Mouse (Mus musculus) midbrain, postnatal 0 days (tissue): ENCODE measurements at regions not wholly inside any gene's neighbourhood (a gene's known extent, or its start where the extent isn't known, plus 50 kb on each side); places are given as distances from the start of the nearest gene placed in this dataset.

Experiments
- ATAC-seq: fragments of 200-750 bp; cut with Nextera tagmentation; 2 replicates; pipeline ENCODE4 v1.8.0; 2017; ENCODE audit warnings: moderate number of reproducible peaks, mild to moderate bottlenecking, moderate TSS enrichment, moderate library complexity; ENCODE audit not compliant: low FRiP score
- DNase-seq: peaks from one replicate; pipeline ENCODE4 v3.0.0-alpha.2; 2015; ENCODE audit warnings: low spot score
- H3K27ac ChIP-seq: fragments of 300-500 bp; sonication (generic); 2 replicates; pipeline ENCODE4 v1.5.1; 2014; ENCODE audit warnings: low read depth, mild to moderate bottlenecking, low read length, mixed read lengths
- H3K27me3 ChIP-seq: fragments of 300-500 bp; sonication (generic); 2 replicates; pipeline ENCODE4 v1.6.1; 2014; ENCODE audit warnings: low read length, control low read depth, mixed read lengths; ENCODE audit not compliant: insufficient read depth
- H3K36me3 ChIP-seq: fragments of 300-500 bp; sonication (generic); 2 replicates; pipeline ENCODE4 v1.6.1; 2014; ENCODE audit warnings: low read length, control low read depth, mixed read lengths; ENCODE audit not compliant: insufficient read depth
- H3K4me1 ChIP-seq: fragments of 300-500 bp; sonication (generic); 2 replicates; pipeline ENCODE4 v1.6.1; 2014; ENCODE audit warnings: mild to moderate bottlenecking, control low read depth, antibody characterized with exemption, low read length, mixed read lengths; ENCODE audit not compliant: insufficient read depth
- H3K4me2 ChIP-seq: fragments of 300-500 bp; sonication (generic); 2 replicates; pipeline ENCODE4 v1.6.1; 2014; ENCODE audit warnings: low read depth, mild to moderate bottlenecking, low read length, mixed read lengths; ENCODE audit not compliant: poor library complexity, severe bottlenecking
- H3K4me3 ChIP-seq: fragments of 300-500 bp; sonication (generic); 2 replicates; pipeline ENCODE4 v1.5.1; 2014; ENCODE audit warnings: low read depth, mild to moderate bottlenecking, low read length, moderate library complexity
- H3K9ac ChIP-seq: fragments of 300-500 bp; sonication (generic); replicated peaks from 2 replicates; pipeline ENCODE4 v1.6.1; 2014; ENCODE audit warnings: mild to moderate bottlenecking, low read length, moderate library complexity, mixed read lengths; ENCODE audit not compliant: poor library complexity, severe bottlenecking
- H3K9me3 ChIP-seq: fragments of 300-500 bp; sonication (generic); 2 replicates; pipeline ENCODE4 v1.6.1; 2016; ENCODE audit warnings: low read length, control low read depth
- CTCF ChIP-seq: IDR thresholded peaks from 2 replicates; pipeline ENCODE4 v1.5.1; 2016; ENCODE audit warnings: antibody characterized with exemption, mild to moderate bottlenecking
- WGBS: fragments of 180-500 bp; shearing (Covaris S2); extraction: QIAGEN DNeasy Blood & Tissue Kit; methylation state at CpG from one replicate; pipeline ENCODE4 v1.1.7; 2014; 5-methylcytosine and 5-hydroxymethylcytosine counted together

DNA sequence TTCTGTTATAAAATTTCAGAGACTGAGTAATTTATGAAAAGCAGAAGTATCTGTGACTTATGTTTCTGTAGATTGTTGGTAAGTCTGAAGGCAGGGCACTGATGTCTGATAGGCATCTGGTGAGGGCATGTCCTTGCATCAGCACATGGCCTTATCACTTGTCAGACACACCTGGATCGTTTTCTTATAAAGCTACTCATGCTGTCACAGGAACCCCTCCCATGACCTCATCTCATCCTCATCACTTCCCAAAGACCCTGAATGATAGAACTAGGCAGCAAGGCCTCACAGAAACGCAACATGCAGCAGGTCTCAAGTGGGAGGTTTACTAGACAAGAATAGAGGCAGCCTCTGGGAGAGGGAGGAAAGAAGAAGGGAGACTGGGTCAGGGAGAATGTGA lies 107.0 kb upstream of the Sall1 start:
- 87% methylated on average over 2 of the region's 2 CpGs for WGBS
- H3K9ac ChIP-seq: no peak overlapping the region

DNA sequence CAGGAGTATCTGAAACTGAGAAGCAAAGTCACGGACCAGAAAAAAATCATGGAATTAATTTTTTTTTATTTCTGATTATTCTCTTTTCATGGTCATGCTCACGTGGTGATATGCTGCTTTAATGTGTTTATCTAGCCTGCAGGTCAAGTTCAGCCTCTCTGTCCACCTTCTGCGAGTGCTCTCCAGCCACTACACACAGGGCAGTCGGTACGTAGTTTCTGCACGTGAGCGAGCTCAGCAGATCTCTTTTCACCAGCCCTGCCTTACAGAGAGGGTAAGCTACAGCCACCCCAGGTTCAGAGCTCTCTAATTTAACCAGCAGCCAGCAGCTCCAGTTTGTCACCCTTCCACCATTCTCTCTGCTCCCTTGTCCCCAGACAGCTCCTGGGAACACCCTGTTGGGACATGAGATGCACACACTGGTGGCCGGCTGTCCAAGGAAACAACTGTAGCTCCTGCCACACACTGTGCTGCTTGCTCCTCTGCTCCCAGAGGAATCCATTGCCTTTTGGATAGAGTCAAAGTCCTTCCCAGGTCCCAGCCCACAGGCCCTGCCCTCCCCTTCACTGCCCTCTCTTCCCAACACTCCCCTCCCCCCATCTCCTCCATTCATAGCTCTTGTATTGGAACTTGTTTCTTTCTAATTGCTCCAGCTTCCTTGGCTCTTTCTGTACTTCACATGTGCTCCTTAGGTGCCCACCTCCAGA lies 97.7 kb upstream of the Sall1 start:
- ATAC-seq (no peak), DNase-seq (no peak)
- no peak for TF ChIP-seq CTCF
- Histone ChIP-seq H3K4me1 (no peaks in the 10 kb centered on the region), H3K36me3 (no peaks in the 10 kb centered on the region), H3K4me3 (no peak overlapping the region), H3K9ac (no peak overlapping the region), H3K9me3 (no peaks in the 10 kb centered on the region), H3K4me2 (no peak overlapping the region), H3K27me3 (no peaks in the 10 kb centered on the region), H3K27ac (no peak overlapping the region)
- 60% methylated on average over 8 of the region's 8 CpGs for WGBS

More for the DNA sequence above, 107.0 kb upstream of the Sall1 start:
- H3K36me3 ChIP-seq: no peaks in the 10 kb centered on the region
- no peak for TF ChIP-seq CTCF
- no peaks in the 10 kb centered on the region for H3K27me3 ChIP-seq
- H3K4me2 ChIP-seq: no peak overlapping the region
- ATAC-seq: no peak
- H3K9me3 ChIP-seq: no peaks in the 10 kb centered on the region
- DNase-seq: no peak
- no peak overlapping the region for H3K4me3 ChIP-seq
- H3K4me1 ChIP-seq: peaks cover 5% of the 10 kb centered on the region; the same call in 1 of the 2 replicates
- no peak overlapping the region for H3K27ac ChIP-seq

DNA sequence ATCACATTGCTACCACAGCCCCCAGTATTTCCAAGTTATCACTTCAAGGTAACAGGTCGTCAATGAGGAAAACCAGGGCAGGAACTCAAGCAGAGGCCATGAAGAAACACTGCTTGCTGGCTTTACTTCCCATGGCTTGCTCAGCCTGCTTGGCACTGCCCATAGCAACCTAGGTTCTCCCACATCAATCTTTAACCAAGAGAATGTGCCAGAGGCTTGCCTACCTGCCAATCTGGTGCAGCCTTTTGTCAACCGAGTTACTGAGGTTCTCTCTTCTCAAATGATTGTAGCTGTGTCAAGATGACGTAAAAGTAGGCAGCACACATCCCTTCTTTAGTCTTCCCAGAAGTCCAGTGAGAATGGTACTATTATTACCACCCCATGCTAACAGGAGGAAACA lies 95.9 kb upstream of the Sall1 start:
- Histone ChIP-seq H3K9ac (no peak overlapping the region), H3K9me3 (no peaks in the 10 kb centered on the region), H3K27ac (no peak overlapping the region), H3K36me3 (no peaks in the 10 kb centered on the region), H3K4me3 (no peak overlapping the region), H3K4me1 (no peaks in the 10 kb centered on the region), H3K27me3 (no peaks in the 10 kb centered on the region), H3K4me2 (no peak overlapping the region)
- TF ChIP-seq CTCF: no peak
- no peak for DNase-seq
- 80% methylated on average over 3 of the region's 3 CpGs for WGBS
- ATAC-seq: no peak

DNA sequence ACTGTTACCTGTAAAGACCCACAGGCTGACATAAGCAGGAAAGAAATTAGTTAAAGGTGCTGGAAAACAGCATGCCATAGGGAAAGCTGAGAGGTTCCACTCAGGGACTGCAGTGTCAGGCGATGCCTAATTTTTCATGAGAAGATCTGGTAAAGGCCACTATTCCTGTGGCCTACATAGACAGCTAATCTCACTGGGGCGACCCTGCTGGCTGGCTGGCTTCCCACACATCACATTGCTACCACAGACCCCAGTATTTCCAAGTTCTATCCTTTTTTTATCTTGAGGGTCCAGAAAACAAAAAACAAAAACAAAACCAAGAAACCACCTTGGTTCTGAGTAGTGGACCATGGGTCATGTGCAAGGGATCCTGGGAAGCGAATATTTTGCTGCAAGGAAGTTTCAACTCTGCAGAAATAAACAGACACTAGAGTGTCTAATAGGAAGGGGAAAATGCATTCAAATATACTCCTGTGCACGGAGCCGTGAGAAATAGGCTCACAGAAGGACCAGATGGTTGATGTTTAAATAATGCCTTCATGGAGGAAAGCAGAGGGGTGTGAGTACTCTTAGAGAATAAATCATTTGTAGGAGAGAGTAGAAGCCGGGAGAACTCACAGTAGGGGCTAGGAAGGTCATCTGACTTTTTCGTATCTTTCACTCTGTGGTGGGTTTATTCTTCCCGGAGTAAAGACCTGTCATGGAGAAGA lies 94.6 kb upstream of the Sall1 start:
- Histone ChIP-seq H3K9ac (no peak overlapping the region), H3K27me3 (no peaks in the 10 kb centered on the region), H3K4me2 (no peak overlapping the region), H3K9me3 (no peaks in the 10 kb centered on the region), H3K27ac (no peak overlapping the region), H3K36me3 (no peaks in the 10 kb centered on the region), H3K4me3 (no peak overlapping the region), H3K4me1 (no peaks in the 10 kb centered on the region)
- DNase-seq: peak; percentile 62
- ATAC-seq: no peak
- 72% methylated on average over 8 of the region's 8 CpGs for WGBS
- TF ChIP-seq CTCF: no peak

DNA sequence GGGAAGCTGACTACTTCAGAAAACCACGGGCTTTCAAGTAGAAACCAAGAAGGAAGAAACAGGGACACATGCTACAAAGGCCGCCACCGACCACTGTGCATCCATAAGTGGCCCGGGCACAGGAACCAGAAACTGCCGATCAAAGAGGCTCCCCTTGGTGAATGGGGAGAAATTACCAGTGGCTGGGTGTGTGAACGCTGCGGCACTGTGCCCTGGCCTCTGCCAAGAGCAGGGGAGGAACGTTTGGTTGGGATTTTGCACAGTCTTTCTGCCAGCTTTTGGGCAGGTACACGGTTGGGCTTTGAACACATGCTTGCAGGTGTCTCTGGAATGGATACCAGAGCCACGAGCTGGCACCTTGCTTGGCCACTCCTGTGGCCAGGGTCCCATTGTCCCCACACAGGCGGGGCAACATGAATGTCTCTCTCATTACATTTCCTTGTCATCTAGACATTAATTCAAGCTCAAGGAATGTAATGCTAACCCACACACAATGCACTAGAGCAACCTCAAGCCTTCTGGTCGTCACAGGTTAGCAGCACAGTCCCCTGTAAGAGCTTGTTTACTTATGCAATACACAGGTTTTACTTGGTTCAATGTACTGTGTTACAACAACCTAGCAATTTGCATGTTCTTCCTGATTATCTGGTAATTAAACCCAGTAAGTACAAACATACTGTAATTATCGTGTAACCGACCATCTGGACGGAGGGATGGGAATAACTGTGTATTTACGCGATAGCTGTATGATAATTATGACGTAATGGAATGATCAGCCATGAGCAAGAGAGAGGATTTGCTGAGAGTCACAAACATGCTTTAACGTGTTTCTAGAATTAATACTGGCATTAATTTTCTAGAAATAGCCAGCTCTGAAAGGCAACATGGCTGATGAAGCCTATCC lies 90.9 kb upstream of the Sall1 start:
- no peak for TF ChIP-seq CTCF
- Histone ChIP-seq H3K9ac (no peak overlapping the region), H3K4me2 (no peak overlapping the region), H3K27me3 (no peaks in the 10 kb centered on the region), H3K4me1 (no peaks in the 10 kb centered on the region), H3K36me3 (no peaks in the 10 kb centered on the region), H3K4me3 (no peak overlapping the region), H3K9me3 (no peaks in the 10 kb centered on the region), H3K27ac (no peak overlapping the region)
- WGBS: 78% methylated on average over 19 of the region's 19 CpGs
- DNase-seq (no peak), ATAC-seq (no peak)

DNA sequence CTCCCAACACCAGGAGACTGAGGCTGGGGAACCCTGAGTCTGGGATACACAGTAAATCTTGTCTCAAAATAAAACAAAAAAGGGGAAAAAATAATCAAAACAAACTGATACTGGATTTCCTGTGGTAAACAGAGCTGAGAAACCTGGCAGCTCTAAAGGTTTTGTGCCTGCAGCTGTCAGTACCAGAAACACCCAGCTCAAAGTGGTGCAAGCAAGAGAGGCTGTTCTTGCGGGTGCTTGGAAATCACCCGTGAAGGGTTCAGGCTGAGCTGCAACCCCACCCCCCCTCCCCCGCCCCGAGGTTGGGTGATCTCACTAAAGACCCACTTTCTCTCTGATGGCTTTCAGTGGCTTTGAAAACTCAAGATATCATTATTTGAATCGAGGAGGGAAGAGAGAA lies 90.1 kb upstream of the Sall1 start:
- 46% methylated on average over 5 of the region's 5 CpGs for WGBS
- Histone ChIP-seq H3K4me2 (no peak overlapping the region), H3K27me3 (no peaks in the 10 kb centered on the region), H3K9me3 (no peaks in the 10 kb centered on the region), H3K4me1 (no peaks in the 10 kb centered on the region), H3K9ac (no peak overlapping the region), H3K27ac (no peak overlapping the region), H3K36me3 (no peaks in the 10 kb centered on the region), H3K4me3 (no peak overlapping the region)
- DNase-seq (no peak), ATAC-seq (no peak)
- no peak for TF ChIP-seq CTCF
